Mouse (Mus musculus) right cerebral cortex, postnatal 4 days (tissue): Measurements from ENCODE around the gene Dffb.
A peak's percentile ranks its signal among the peaks of the same experiment; 100 is the strongest.
"Not testable (repeated sequence)": the region's sequence is repeated elsewhere in the genome, so short reads cannot be mapped to it uniquely, and the experiment has no call there.

Experiments used
- DNase-seq: peaks from one replicate; pipeline ENCODE4 v3.0.0-alpha.2; 2022

Dffb gene

GRCm38 (mm10) chr4:153962631-153963030, 12.3 kb downstream of the Dffb start:
- DNase-seq, result no peak

- peak; percentile 22 for DNase-seq
Observed at GRCm38 (mm10) chr4:153957444-153958250, 17.3 kb downstream of the Dffb start.

GRCm38 (mm10) chr4:153956569-153957405, 18.1 kb downstream of the Dffb start, which contains the start of gene A430005L14Rik:
Gene A430005L14Rik, plus strand, starts transcription at chr4:153957237.
- peak; percentile 99 for DNase-seq

DNA sequence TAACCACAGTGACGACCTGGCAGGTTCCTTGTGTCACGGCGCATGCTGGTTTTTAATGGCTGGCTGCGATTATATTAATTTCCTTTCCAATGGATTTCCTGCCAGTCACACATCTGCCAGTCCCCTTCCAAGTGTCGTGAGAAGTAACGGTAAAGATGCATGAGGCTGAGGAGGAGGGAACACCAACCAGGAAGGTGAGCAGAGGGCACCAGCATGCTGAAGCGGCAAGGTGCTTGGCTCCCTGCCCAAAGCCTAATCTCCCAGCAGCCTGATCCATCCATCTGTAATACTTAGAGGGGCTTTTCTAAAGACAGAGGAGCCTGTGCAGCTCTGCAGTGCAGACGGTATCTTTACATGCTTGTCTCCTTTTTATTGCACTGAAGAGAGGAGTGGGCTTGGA, 19.3 kb downstream of the Dffb start:
- DNase-seq, result no peak

GRCm38 (mm10) chr4:153951692-153952091, 23.2 kb downstream of the Dffb start:
- DNase-seq, result no peak

- no peak for DNase-seq
Observed at GRCm38 (mm10) chr4:153951150-153951549, 23.8 kb downstream of the Dffb start.

- DNase-seq, result no peak
Observed at GRCm38 (mm10) chr4:153950372-153950771, 24.6 kb downstream of the Dffb start.

DNA sequence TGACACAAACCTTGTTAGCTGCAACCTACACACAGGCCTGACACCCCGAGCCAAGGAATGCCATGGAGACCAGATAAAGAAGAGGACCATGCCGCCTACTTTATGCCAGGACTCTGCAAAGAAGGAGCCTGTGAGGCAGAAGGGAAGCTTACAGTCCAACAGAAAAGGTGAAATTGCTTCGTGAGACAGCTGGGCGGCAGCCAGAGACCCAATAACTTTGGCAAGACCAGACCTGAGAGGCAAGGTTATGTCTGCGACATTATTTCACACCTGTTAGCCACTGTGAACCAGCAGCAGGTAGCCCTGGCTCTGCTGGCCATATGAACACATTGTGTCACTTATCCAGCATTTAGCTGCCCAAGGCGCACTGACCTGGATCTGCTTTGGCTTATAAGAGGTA, 29.2 kb downstream of the Dffb start:
- no peak for DNase-seq

- DNase-seq, result no peak
Observed at GRCm38 (mm10) chr4:153944261-153944660, 30.7 kb downstream of the Dffb start.

- peak; percentile 61 for DNase-seq
Observed at GRCm38 (mm10) chr4:153943243-153943642, 31.7 kb downstream of the Dffb start.

DNA sequence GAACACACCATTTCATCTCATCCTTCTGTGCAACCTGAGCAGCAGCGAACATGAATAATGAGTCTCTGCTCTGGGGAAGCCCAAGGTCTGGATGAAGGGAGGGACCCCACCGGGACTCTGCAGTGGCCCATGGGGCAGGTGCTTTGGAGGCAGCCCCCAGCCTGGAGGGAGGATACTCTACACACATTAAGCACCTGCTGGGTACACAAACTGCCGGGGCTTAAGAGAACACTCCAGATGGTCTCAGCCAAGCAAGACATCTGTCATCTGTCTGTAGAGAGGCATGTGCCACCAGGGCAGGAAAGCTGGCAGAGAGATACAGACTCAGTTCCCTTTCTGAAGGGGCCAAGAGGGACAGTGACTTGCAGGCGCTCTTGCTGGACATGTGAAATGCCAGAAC, 45.0 kb downstream of the Dffb start:
- no peak for DNase-seq

- DNase-seq, result no peak
Observed at GRCm38 (mm10) chr4:153929425-153929824, 45.5 kb downstream of the Dffb start.

GRCm38 (mm10) chr4:153928772-153929299, 46.1 kb downstream of the Dffb start:
- no peak for DNase-seq

DNA sequence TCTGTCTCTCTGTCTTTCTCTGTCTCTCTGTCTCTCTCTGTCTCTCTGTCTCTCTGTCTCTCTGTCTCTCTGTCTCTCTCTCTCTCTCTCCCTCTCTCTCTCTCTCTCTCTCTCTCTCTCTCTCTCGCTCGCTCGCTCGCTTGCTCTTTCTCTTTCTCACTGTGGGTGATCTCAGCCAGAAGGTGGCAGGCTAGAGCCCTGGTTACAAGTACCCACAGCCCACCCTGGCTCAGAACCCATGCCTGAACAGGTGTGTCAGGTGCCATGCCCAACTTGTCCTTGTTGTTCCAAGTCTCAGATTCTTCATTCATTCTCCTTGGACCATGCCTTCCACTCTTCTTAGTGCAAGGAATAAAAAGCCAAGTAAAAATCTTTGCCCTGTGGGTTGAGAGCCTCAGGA, 52.8 kb downstream of the Dffb start:
- not testable (repeated sequence) for DNase-seq

- DNase-seq, result no peak
Observed at GRCm38 (mm10) chr4:153920517-153921233, 54.3 kb downstream of the Dffb start.

GRCm38 (mm10) chr4:153917773-153918500, 57.0 kb downstream of the Dffb start:
- DNase-seq, result no peak
